Mouse (Mus musculus): ENCODE data around the gene Ube2z. TPM values are rescaled to one million over a fixed set of nuclear protein-coding genes. Genes with fewer than 3 reads are reported as not detected.
"Not testable (repeated sequence)": the region's sequence is repeated elsewhere in the genome, so short reads cannot be mapped to it uniquely, and the experiment has no call there.

The Ube2z gene
- total RNA-seq (2021): 10 to 100 TPM; 53.5 to 57.9 TPM
- long read RNA-seq, experiment 1, transcript Ube2z-201 (7 exons, 3,997 nt): major isoform, 102 of 111 reads
- long read RNA-seq, experiment 1, partial matches to known transcripts: 3 of 111 reads
- long read RNA-seq, experiment 1, other reads (novel, unspliced or antisense): 6 of 111 reads
- long read RNA-seq, experiment 2, transcript Ube2z-201 (7 exons, 3,997 nt): major isoform, 82 of 93 reads
- long read RNA-seq, experiment 2, partial matches to known transcripts: 1 of 93 reads
- long read RNA-seq, experiment 2, other reads (novel, unspliced or antisense): 10 of 93 reads

DNA sequence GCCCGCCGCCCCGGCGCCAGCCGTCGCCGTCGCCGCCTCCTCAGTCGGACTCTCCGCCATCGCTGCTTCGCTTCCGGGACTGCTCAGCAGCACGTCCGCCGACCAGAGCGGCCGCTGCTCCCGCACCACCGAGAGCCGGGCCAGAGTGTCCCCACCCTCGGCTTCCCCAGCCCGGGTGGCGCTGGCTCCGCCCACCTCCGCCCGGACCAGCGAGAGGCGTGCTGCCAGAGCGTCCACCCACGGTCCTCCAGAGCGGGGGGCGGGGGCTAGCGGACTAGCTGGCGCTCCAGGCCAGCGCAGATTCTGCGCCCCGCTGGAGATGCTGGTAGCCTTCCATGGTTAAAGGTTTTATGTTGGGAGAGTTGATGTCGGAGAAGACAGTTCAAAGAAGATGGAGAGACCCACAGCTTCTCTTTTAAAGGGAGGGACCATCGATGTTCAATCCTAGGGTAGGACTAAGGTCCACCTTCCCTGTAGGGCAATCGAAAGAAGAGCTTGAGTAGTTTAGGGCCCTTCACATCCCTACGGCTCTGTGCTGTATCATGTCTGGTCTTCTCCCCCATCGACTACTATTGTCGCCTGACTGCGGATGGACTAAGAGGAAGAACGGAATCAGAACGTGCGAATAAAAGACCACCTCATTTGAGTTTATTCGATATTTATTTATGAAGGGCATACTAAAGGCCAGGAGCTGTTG, at the start of gene Ube2z:
Gene Ube2z (minus strand): TSS at position 174 of the 697 bp plus-strand sequence.
- peak; percentile 97 to 98 for DNase-seq (ENCODE audit: extremely low spot score in 1 of 2, low spot score in 2 of 2)
- peak within 1 kb of the TSS; percentile 94 for H3K4me3 ChIP-seq
- no peak; the same call in 1 of the 2 replicates for TF ChIP-seq CTCF (IDR thresholded peaks at IDR 0.05)
- H3K27ac ChIP-seq: peak within 1 kb of the TSS; percentile 95
- intact Hi-C loops (cut with DNase I): loop anchor here (1.0 to 2.0 kb wide), 2 partner anchors 10 to 31 kb away; partner anchors contain the start of genes Atp5g1 and Snf8

DNA sequence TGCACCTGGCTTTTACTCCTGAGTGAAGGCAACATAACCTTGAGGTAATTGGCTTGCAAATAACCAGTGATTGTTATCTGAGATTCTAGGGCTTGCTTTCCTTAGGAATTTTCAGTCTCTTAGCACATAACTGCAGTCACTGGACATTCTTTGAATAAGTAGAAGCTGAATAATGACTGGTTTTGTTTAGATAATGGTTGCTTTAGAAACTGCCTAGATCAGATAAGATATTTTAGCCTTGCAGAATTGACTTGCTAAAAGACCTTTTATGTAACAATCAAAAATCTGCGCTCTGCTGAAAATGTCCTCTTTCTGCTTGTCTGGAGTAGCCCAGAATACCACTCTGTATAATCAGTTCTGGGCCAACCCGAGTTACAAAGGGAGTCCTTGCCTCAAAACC, 48.9 kb upstream of the Ube2z start:
- no peak for TF ChIP-seq CTCF (IDR thresholded peaks at IDR 0.05)
- H3K27ac ChIP-seq: no peak overlapping the region
- no peak for DNase-seq (ENCODE audit: extremely low spot score in 1 of 2, low spot score in 2 of 2)
- no peak overlapping the region for H3K4me3 ChIP-seq
- intact Hi-C loops (cut with DNase I): no loop called here

DNA sequence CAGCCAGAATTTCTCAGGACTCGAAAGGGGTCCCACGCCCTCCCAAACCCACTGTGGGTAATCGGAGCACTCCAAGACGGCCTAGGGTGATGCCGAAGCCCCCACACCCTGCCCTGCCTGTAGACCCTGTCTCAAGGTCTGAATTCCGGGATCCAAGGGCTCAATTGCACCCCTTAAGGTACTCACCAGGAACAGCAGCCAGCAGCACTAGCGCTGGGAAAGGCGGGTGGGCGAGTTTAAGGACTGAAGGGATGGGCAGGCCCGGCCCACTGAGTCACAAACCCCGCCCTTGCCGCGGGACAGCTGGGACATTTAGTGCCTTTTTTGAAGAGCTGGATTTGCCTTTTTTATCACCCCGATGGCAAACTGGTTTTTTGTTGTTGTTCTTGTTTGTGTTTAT, 46.6 kb upstream of the Ube2z start, which contains the start of gene Calcoco2:
Gene Calcoco2 (minus strand): TSS at position 214 of the 400 bp plus-strand sequence.
- no peak within 1 kb of the TSS for H3K4me3 ChIP-seq
- intact Hi-C loops (cut with DNase I): no loop called here
- no peak for TF ChIP-seq CTCF (IDR thresholded peaks at IDR 0.05)
- no peak within 1 kb of the TSS for H3K27ac ChIP-seq
- DNase-seq (ENCODE audit: extremely low spot score in 1 of 2, low spot score in 2 of 2): no peak

DNA sequence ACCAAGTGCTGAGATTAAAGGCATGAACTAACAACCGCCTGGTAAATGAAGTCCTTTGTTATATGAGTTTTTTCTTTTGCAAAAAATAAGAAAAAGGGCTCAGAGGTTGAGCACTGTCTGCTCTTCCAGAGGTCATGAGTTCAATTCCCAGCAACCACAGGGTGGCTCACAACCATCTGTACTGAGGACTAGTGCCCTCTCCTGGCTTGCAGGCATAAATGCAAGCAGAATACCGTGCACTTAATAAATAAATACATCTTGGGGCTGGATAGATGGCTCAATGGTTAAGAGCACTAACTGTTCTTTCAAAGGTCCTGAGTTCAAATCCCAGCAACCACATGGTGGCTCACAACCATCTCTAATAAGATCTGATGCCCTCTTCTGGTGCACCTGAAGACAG, 45.8 kb upstream of the Ube2z start:
- H3K4me3 ChIP-seq; intact Hi-C loops (cut with DNase I); H3K27ac ChIP-seq; DNase-seq (ENCODE audit: extremely low spot score in 1 of 2, low spot score in 2 of 2): not testable (repeated sequence)

DNA sequence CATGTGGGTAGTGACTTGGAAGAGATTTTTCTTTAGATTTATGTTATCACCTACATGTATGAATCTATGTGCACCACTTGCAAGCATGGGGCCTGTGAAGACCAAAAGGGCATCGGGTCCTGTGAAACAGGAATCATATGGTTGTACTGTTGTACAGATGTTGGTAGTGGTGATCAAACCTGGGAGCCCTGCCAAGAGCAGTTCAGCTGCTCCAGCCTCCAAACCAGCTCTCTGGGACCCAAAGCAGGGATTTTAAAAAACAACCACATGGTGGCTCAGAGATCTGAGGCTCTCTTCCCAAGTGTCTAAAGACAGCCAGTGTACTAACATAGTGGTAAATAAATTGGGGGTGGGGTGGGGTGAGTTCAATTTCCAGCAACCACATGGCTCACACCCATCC, 43.2 kb upstream of the Ube2z start:
- H3K27ac ChIP-seq: no peak overlapping the region
- no peak for TF ChIP-seq CTCF (IDR thresholded peaks at IDR 0.05)
- no peak overlapping the region for H3K4me3 ChIP-seq
- intact Hi-C loops (cut with DNase I): no loop called here
- no peak for DNase-seq (ENCODE audit: extremely low spot score in 1 of 2, low spot score in 2 of 2)

DNA sequence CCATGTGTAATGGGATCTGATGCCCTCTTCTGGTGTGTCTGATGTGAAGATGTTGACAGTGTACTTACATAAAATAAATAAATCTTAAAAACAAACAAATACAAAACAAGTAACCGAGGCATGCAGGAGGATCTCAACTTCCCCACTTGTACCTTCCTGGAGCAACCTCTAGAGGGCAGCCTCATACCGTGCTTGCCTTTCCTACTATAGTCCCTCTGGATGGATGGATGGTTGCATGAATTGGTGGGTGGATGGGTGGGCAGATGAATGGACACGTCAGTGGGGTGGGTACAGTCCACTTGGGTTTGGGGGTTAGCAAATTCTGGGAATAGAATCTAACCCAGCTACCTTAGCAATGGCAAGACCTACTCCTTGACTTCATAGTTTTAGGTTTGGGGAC, 28.2 kb upstream of the Ube2z start:
- Histone ChIP-seq H3K27ac (no peak overlapping the region), H3K4me3 (no peak overlapping the region)
- DNase-seq (ENCODE audit: extremely low spot score in 1 of 2, low spot score in 2 of 2): peak; percentile 23 to 41
- TF ChIP-seq CTCF (IDR thresholded peaks at IDR 0.05): peak; percentile 89
- intact Hi-C loops (cut with DNase I): loop anchor here (1.0 kb wide), 2 partner anchors 34 to 142 kb away; no protein-coding TSS in a partner anchor

DNA sequence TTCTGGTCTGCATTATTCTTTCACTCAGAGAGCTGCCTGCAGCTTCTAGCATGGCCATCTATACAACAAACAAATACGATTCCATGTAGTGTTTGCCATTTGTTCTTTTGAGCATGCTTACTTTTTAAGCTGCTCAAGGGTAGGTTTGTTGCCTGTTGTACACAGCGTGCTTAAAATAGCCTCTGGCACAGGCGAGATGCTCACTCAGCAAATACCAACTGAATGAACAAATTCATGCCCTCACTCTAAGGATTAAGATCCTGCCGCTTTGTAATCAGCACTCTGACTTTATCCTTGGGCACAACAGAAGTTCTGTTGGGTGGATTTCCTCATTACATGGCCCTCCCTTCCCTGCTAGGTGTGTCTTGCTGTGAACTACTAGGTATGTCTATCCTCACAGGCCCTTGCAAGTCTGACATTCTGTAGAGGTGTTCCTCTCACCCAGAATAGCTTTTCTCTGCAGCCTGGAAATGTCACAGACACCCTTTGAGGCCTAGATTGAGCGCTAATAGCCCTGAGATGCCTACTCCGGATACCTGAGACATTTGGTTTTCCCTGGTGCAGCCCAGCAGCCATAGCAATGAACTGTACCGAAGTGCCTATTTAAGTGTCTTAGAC, 27.6 kb upstream of the Ube2z start:
- no peak overlapping the region for H3K4me3 ChIP-seq
- no peak for DNase-seq (ENCODE audit: extremely low spot score in 1 of 2, low spot score in 2 of 2)
- no peak overlapping the region for H3K27ac ChIP-seq
- TF ChIP-seq CTCF (IDR thresholded peaks at IDR 0.05): no peak
- intact Hi-C loops (cut with DNase I): loop anchor here (1.0 kb wide), 2 partner anchors 35 to 143 kb away; no protein-coding TSS in a partner anchor

DNA sequence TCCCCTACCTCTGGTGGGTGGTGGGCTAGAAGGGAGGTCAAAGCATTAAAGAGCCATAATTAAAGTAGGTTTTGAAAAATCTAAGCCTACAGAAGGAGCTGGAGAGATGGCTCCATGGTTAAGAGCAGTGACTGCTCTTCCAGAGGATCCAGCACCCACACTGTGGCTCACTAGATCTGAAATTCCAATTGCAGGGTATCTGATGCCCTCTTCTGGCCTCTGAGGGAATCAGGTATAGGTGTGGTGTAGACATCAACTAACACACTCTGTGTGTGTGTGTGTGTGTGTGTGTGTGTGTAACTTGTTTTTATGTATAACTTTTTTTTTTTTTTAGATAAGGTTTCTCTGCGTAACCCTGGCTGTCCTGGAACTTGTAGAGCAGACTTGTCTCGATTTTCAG, 25.9 kb upstream of the Ube2z start:
- DNase-seq (ENCODE audit: extremely low spot score in 1 of 2, low spot score in 2 of 2): no peak
- peak; percentile 23 for TF ChIP-seq CTCF (IDR thresholded peaks at IDR 0.05)
- intact Hi-C loops (cut with DNase I): no loop called here
- no peak overlapping the region for H3K4me3 ChIP-seq
- H3K27ac ChIP-seq: no peak overlapping the region

DNA sequence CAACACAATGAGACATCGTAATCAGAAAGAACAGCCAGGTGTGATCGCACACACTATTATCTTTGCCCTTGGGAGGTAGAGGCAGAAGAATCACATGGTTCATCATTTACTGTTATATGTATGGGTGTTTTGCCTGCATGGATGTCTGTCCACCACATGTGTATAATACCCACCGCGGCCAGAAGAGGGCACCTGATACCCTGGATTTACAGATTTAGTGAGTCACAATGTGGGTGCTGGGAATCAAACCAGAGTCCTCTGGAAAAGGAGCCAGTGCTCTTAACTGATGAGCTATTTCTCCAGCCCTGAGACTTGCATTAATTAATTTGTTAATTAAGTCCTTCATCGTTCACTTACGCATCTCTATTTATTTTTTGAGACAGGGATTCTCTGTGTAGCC, 22.8 kb upstream of the Ube2z start:
- intact Hi-C loops (cut with DNase I): no loop called here
- no peak; the same call in 1 of the 2 replicates for TF ChIP-seq CTCF (IDR thresholded peaks at IDR 0.05)

DNA sequence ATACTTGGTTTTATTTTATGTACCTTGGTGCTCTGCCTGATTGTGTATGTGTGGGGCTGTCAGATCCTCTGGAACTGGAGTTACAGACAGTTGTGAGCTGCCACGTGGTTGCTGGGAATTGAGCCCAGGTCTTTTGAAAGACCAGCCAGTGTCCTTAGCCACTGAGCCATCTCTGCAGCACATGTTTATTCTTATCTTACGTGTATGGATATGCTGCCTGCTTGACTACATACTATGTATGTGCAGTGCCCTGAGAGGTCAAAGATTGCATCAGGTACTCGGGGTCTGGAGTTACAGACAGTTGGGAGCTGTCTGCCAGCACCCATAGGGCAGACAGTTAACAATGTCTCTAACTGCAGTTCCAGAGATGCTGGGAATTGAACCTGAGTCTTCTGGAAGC, 17.5 kb upstream of the Ube2z start:
- intact Hi-C loops (cut with DNase I): no loop called here
- Histone ChIP-seq H3K4me3 (no peak overlapping the region), H3K27ac (no peak overlapping the region)
- DNase-seq (ENCODE audit: extremely low spot score in 1 of 2, low spot score in 2 of 2): no peak
- TF ChIP-seq CTCF (IDR thresholded peaks at IDR 0.05): no peak

More for the DNA sequence above, 22.8 kb upstream of the Ube2z start:
- Histone ChIP-seq H3K27ac (no peak overlapping the region), H3K4me3 (no peak overlapping the region)
- DNase-seq (ENCODE audit: extremely low spot score in 1 of 2, low spot score in 2 of 2): no peak

DNA sequence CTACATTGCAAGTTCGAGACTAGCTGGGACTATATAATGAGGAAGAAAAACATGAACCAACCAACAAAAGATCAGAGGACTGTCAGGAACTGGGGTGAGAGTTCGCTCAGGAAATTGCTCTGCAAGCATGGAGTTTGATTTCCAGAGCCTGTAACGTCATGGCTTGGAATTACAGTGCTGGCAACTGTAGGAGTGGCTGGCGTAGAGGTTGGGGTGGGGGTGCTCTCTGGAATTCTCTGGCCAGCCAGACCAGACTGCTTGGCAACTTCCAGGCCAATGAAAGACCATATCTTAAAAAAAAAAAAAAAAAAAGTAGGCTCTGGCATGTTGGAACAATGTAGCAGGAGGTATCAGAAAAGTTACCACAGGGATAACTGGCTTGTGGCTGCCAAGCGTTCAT, 15.5 kb upstream of the Ube2z start:
- no peak for DNase-seq (ENCODE audit: extremely low spot score in 1 of 2, low spot score in 2 of 2)
- intact Hi-C loops (cut with DNase I): no loop called here
- Histone ChIP-seq H3K4me3 (no peak overlapping the region), H3K27ac (no peak overlapping the region)
- TF ChIP-seq CTCF (IDR thresholded peaks at IDR 0.05): no peak

Data from left cerebral cortex, adult 2 months (tissue).